Mouse (Mus musculus) adrenal gland, adult (tissue): ENCODE results near the gene Acsf2.
"Not testable (repeated sequence)": the region's sequence is repeated elsewhere in the genome, so short reads cannot be mapped to it uniquely, and the experiment has no call there.

ENCODE experiments used
- DNase-seq, 2 experiments: peaks; one replicate each; pipeline ENCODE4 v3.0.0; 2022 to 2023; ENCODE audit warnings: low spot score in 1 of 2; ENCODE audit not compliant: inconsistent age in 2 of 2

Acsf2 gene

GRCm38 (mm10) chr11:94601321-94602281 lies at the start of gene Acsf2:
TSS of gene Acsf2 (minus strand) at chr11:94601871.
- DNase-seq: peak; percentile 92 to 96

- DNase-seq: not testable (repeated sequence)
Measured at GRCm38 (mm10) chr11:94651241-94651640, 49.6 kb upstream of the Acsf2 start.

- no peak for DNase-seq
Measured at GRCm38 (mm10) chr11:94646457-94646856, 44.8 kb upstream of the Acsf2 start.

- DNase-seq: no peak
Measured at GRCm38 (mm10) chr11:94644461-94645219, 43.0 kb upstream of the Acsf2 start.

DNA sequence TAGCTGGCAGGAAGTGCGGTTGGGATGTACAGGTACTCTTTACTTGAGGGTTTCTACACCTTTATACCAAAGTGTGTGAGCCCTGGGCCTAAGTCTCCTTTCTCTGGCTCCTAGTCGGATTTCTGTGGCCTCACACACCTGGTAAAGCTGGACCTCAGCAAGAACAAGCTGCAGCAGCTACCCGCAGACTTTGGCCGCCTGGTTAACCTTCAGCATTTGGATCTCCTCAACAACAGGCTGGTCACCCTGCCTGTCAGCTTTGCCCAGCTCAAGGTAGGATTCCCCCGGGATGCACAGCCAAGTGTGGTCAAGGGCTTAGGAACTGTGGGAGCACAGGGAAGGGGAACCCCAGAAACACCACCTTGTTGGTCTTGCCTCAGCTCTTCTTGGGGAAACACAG lies 32.8 kb upstream of the Acsf2 start:
- no peak for DNase-seq

- DNase-seq: no peak
Measured at GRCm38 (mm10) chr11:94632988-94633387, 31.3 kb upstream of the Acsf2 start.

DNA sequence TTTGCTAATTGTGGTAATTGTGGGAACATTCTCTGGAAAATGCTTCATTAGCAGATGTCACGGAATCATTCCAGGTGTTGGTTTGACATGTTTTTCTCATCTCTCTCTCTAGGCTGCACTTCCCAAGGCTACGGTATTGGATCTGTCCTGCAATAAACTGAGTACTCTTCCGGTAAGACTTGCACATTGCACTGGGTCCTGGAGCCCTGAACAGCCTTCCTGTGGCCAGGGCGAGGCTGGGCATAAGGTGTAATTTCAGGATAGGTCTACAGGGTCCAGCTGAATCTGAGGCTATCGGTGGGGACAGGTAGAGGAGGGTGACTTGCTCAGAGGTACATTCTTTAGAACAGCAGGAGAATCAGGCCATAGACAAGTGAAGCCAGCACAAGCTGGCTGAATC lies 30.3 kb upstream of the Acsf2 start:
- DNase-seq: peak in 1 of 2 experiments; percentile 22

GRCm38 (mm10) chr11:94630199-94631011 lies 28.7 kb upstream of the Acsf2 start:
- peak; percentile 48 to 86 for DNase-seq

DNA sequence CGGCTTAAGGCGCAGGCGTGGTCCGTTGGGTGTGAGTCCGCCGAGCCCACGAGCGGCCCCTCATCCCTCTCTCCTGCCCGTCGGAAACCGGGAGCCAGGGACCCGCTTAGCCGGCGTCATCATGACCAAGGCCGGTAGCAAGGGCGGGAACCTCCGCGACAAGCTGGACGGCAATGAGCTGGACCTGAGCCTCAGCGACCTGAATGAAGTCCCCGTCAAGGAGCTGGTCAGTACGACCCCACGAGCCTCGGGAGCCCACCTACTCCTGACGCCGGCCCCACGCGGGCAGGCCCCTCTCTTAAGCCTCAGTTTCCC lies 28.2 kb upstream of the Acsf2 start:
- no peak for DNase-seq

GRCm38 (mm10) chr11:94629199-94629883 lies 27.7 kb upstream of the Acsf2 start, which contains the start of gene Lrrc59:
TSS of gene Lrrc59 (plus strand) at chr11:94629767.
- DNase-seq: peak; percentile 96 to 99

GRCm38 (mm10) chr11:94622162-94622561 lies 20.5 kb upstream of the Acsf2 start:
- no peak for DNase-seq

DNA sequence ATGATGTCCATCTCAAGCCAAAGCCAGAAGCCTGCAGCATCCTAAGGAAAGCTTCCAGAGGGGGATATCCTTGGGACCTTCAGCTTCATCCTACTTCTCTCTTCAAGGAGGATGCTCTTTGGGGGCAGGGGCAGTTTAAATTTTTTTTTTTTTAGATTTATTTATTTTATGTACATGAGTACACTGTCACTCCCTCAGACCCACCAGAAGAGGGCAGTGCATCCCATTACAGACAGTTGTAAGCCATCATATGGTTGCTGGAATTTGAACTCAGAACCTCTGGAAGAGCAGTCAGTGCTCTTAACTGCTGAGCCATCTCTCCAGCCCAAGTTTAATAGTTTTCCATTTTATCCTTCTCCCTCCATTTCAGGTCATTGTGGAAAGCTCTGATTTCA lies 19.8 kb upstream of the Acsf2 start:
- peak in 1 of 2 experiments; percentile 39 for DNase-seq

- peak in 1 of 2 experiments; percentile 29 for DNase-seq
Measured at GRCm38 (mm10) chr11:94620766-94621457, 19.2 kb upstream of the Acsf2 start.

- no peak for DNase-seq
Measured at GRCm38 (mm10) chr11:94617646-94618045, 16.0 kb upstream of the Acsf2 start.

DNA sequence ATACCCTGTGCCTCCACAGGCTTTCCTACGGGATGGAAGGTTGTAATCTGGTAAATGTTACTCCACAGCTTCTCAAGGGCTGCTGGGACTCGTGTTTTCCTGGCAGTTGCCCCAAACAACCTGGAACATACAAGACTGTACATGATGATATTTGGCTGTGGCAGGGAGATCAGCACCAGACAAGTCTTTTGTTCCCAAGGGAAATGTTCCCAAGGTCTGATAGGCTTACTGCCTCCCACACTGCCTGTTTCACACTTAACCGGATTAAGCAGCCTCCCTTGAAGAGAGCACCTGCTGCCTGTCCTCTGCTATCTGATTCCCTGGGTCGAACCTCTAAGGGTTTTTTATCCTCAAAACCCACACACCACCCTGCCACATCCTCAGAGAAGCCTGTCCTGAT lies 13.8 kb upstream of the Acsf2 start:
- peak in 1 of 2 experiments; percentile 26 for DNase-seq

- no peak for DNase-seq
Measured at GRCm38 (mm10) chr11:94614603-94615002, 12.9 kb upstream of the Acsf2 start.

- peak in 1 of 2 experiments; percentile 78 for DNase-seq
Measured at GRCm38 (mm10) chr11:94610744-94611740, 9.4 kb upstream of the Acsf2 start.

- DNase-seq: peak; percentile 67 to 90
Measured at GRCm38 (mm10) chr11:94602356-94602955, 785 bp upstream of the Acsf2 start.
